Mouse (Mus musculus) WW6 (cell line): ENCODE results near the gene Nploc4.
"Not testable (repeated sequence)": the region's sequence is repeated elsewhere in the genome, so short reads cannot be mapped to it uniquely, and the experiment has no call there.

Source experiments
- DNase-seq: peaks from one replicate; pipeline ENCODE4 v3.0.0-alpha.2; 2013; ENCODE audit warnings: low read depth, low spot score

The Nploc4 gene

DNA sequence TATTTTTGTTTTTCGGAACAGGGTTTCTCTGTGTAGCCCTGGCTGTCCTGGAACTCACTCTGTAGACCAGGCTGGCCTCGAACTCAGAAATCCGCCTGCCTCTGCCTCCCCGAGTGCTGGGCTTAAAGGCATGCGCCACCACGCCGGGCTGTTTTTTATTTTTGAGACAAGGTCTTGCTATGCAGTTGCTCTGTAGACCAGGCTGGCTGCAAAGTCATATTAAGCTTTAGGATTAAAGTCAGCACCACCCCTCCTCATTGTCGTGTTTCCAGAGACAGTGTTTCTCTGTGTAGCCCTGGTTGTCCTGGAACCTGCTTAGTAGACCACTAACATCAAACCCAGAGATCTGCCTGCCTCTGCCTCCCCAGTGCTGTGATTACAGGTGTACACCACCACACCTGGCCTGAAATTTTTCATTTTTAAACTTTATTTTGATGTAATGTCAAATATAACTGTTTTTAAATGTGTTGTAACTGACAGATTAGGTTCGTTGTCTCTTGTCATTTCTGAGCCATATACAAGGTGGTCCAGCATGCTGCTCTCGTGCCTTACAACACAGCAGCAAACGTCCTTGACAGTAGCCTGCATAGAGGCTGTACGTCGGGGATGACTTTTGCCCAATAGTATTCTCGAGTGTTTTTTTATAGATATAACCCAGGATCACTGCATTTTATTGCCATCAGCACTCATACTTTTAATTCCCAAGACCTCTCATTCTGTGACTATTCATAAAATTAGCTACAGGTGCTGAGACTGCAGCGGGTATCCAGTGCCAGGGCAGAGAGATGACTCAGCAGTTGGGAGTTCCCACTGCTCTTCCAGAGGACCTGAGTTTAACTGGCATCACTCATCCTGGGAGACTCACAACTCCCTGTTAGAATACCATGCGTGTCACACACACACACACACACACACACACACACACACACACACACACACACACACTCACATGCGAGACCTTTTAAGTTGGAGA is 82.9 kb downstream of the Nploc4 start:
- DNase-seq, result no peak

DNA sequence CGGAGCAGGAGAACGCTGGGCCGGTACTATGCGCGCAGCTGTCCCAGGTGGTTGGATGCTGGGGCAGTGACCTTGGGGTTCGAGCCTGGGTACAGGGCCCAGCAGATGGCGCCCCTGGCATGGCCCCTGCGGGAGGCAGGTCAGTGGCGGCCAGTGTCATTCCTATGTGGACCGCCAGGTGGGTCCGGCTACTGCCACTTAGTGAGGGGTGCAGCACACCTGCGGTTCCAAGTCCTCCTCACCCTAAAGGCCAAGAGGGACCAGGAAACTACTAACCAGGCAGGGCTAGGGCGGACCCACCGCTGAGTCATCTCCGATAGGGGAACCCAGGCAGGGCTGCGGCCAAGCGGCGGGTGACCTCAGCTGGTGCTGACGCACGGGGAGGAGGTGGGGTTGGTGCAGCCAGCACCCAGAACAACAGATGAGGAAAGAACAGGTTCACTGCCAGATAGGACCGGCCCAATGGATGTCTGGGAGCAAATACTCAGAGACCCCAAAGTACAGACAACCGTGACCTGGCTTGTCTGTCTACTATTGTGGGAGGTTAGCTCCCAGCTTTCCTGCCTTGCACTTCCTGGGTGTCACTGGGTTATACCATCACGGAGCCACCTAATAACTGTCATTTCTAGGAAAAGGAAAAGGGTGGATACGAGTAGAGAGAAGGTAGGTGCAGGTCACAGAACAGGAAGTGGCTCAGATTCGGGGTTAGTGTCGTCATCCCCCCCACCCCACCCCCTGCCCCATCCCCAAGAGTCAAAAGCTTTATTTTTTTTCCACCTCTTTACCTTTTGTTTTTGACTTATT is 83.8 kb downstream of the Nploc4 start:
- no peak for DNase-seq

DNA sequence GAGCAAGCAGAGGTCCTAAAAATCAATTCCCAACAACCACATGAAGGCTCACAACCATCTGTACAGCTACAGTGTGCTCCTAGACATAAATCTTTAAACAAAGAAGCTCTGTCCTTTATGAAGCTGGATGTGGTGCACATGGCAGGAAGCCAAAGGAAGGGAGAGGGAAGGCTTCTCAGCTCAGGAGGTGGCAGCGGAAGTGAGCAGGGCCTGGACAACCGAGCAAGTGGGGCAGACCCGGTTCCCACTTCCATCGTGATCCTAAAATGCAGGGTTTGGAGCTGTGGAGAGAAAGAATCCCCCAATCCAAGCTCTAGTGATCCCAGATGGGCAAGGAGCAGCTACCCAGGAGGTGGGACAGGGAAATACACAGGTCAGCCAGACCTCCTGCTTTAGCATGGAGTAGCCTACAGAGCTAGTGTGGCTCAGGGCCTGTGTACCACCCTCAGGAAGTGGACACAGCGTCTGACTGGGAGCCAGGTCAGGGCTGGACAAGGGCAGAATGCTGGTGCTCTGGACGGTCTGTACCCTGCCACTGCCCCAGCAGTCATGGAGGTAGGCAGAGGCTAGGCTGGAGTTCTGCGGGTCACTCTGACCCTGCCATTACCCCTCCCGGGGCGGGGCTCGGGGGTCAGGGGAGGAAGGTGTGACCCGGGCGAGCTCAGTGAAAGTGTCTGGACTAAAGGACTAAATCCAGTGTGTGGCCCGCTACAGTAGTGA is 84.8 kb downstream of the Nploc4 start:
- DNase-seq, result no peak

GRCm38 (mm10) chr11:120352093-120352350 is 85.5 kb downstream of the Nploc4 start:
- not testable (repeated sequence) for DNase-seq

- no peak for DNase-seq
Observed at GRCm38 (mm10) chr11:120351250-120352092, 86.0 kb downstream of the Nploc4 start.

DNA sequence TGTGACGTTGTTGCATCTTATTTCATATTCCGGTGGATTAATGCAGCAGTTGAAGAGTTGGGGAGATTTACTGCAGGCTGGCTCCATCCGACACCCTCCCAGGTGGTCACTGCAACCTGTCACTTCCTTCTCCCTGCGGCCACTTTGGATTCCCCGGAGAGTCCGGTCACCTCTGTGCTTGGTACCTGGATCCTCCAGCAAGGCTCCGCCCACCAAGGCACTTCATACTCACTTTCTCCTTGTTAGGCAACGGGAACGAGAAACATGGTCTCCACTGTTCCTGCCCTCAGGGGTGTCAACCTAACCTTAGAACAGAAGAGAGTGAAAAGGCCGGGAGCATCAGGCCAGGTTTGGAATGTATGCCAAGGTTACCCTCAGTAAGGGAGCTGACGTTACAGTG is 86.8 kb downstream of the Nploc4 start:
- DNase-seq, result no peak

DNA sequence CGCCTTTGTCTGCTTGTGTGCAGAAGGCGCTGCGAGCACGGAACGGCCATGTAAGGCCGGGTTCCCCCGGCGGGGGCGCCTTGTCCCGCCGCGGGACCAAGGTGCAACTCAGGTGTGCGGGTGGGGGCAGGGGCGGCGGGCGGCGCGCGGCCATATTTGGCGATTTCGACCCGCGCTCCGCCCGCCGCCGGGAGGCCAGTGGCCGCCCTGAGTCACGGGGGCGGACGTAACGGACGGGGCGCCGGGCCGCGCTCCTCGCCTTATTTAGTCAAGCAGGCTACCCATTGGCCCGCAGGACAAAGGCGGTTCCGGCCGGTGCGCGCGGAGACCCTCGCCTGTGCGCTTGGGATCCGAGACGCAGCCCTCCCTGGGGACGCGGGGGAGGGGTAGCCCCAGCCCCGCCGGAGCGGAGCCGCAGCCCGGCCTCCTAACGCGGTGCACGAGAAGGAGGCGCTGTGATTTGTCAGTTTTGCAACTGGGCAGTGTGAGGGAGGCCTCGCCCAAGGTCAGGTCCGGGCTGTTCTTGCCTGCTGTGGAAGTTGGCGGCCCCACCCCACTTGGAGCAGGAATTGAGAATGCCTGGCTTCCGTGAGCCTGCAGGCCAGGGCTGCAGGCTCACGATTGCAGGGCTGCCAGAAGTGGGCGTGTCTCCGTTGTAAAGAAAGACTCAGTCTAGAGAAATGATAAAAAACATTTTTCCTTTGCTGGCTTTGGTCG is 87.4 kb downstream of the Nploc4 start:
- DNase-seq, result no peak

DNA sequence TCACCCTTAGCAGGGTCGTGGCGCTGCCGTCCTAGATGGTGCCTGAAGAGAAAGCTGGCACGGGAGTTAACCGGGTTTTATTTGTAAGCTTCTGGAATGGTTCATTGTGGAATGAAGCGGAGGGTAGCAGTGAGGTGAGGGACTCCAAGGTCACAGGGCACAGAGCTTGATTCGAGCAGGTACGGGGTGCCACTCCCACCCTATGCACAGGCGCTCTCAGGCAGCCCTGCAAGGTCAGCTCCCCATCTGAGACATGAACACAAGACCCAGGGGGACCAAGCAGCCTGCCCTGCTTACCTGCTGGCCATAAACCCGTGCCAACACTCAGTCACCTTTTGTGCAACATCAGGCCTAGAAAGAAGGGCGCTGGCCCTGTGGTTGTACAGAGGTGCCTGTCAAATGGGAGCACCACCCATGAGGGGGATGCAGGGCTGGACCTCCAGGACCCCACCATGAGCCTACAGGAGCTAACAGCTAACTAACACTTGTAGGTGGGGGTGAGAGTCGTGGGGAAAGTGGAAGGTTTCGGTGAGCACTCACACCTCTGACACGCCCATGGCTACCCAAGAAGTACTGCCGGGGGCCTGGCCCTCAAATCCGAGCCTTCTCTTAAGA is 88.0 kb downstream of the Nploc4 start:
- no peak for DNase-seq

- DNase-seq, result no peak
Observed at GRCm38 (mm10) chr11:120348684-120349370, 88.7 kb downstream of the Nploc4 start.

GRCm38 (mm10) chr11:120347791-120348683 is 89.5 kb downstream of the Nploc4 start, which contains the start of gene Actg1:
Gene Actg1, minus strand, starts transcription at chr11:120348542.
- DNase-seq, result no peak

- DNase-seq, result no peak
Observed at GRCm38 (mm10) chr11:120347301-120347700, 90.2 kb downstream of the Nploc4 start.

DNA sequence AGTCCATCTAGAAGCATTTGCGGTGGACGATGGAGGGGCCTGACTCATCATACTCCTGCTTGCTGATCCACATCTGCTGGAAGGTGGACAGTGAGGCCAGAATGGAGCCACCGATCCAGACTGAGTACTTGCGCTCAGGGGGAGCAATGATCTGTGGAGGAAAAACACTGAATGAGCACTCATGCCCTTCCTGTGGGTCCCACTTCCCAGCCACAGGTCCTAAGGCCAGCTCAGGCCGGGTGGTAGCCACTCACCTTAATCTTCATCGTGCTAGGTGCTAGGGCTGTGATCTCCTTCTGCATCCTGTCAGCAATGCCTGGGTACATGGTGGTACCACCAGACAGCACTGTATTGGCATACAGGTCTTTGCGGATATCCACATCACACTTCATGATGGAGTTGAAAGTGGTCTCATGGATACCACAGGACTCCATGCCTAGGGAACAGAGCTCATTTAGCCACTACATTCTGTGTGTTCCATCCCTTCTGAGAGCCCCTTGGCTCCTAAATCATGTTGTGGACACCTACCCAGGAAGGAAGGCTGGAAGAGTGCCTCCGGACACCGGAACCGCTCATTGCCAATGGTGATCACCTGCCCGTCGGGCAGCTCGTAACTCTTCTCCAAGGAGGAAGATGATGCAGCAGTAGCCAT is 91.0 kb downstream of the Nploc4 start:
- not testable (repeated sequence) for DNase-seq

- DNase-seq, result no peak
Observed at GRCm38 (mm10) chr11:120345067-120345681, 92.3 kb downstream of the Nploc4 start.

DNA sequence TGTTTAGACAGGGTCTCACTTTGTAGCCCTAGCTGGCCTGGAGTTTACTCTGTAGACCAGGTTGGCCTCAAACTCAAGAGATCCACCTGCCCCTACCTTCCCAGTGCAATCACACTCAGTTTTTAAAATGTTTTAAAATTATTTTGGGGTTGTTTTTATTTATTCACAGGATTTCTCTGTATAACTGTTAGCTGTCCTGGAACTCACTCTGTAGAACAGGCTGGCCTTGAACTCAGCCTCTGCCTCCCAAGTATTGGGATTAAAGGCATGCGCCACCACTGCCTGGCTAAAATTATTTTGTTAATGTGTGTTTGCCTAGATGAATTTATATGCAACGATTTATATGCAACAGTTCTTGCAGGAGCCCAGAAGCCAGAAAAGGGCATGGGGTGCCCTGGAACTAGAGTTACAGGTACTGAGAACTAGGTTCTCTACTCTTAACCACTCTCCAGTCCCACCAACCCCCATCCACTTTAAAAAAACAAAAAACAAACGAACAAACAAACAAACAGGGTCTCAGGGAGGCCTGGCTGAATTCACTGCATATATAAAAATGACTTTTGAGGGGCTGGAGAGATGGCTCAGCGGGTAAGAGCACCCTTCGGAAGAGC is 93.1 kb downstream of the Nploc4 start:
- DNase-seq, result no peak

DNA sequence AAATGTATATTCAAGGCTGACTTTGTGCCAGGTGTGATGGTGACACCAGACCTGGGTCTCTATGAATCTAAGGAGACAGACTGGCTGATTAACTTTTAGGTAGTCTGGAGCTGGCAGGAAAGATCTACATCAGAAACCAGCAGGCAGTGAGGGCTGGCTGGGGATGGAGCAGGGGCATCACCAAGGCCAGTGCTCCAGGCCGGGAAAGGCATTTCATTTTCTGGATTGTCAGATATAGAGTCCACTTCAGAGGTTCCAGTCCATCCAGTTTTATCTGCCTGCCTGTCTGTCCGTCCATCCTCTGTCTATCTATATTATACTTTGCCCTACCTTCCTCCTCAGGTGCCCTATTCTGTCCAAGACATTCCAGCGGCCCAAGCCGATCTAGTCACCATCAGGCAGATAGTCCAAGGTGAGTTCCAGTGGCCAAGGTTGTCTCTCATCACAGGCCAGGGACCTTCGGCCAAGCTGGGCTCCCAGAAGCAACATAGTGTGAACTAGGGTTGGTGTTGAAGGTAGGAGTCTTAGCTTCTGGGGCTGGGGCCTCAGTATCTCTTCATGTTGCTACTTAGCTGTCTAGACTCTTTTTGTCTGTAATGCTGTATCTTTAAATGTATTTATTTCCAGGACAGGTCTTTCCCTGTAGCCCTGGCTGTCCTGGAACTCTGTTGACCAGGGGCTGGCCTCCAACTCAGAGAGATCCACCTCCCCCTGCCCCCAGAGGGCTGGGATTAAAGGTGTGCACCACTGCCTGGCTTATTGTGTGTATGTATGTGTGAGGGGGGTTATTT is 93.8 kb downstream of the Nploc4 start:
- no peak for DNase-seq

GRCm38 (mm10) chr11:120342656-120343160 is 94.8 kb downstream of the Nploc4 start:
- DNase-seq, result no peak
